Mouse (Mus musculus) kidney, adult 9 months (tissue): ENCODE measurements around the gene Lrch3.
"Not testable (repeated sequence)": the region's sequence is repeated elsewhere in the genome, so short reads cannot be mapped to it uniquely, and the experiment has no call there.

Source experiments
- DNase-seq: peaks from one replicate; pipeline ENCODE4 v3.0.0; 2022

The Lrch3 gene

DNA sequence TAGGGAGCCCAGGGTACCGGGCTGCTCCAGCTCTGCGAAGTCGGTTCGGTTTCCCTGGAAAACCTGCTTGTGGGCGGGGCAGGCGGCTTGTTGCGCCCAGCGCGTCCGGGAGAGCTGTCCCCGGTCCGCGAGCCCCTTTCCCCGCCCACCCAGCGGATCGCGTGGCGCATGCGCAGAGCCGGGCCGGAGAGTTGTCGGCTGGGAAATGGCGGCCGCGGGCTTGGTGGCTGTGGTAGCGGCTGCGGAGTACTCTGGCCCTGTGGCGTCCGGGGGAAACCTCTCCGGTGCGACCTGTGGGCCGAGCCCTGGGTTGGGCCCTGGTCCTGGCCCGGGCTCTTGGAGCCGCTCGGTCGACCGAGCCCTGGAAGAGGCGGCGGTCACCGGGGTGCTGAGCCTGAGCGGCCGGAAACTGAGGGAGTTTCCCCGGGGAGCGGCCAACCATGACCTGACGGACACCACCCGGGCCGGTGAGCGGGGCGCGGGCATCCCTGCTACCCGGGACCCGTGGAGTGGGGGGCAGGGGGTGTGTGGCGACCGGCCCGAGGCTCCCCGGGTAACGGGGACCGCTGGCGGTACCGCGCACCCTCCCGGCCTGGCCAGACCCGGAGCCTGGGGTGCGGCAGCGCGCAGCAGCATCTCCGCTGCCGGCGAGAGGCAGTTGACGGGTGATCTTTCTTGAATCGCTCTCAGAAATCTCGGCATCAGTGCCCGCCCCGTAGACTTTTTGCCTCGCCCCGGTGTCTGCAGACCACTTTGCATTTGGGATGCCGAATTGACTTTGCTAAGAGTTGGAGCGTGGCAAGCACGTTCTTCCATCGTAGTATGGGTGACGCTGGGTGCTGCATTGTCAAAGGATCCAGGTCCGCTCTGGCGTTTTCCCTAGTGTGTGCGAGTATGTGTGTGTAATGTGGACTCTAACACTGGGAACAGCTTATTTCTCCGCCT lies at the start of gene Lrch3:
Lrch3 (plus strand) TSS at position 164 of the 945 bp plus-strand sequence.
- DNase-seq, result peak; percentile 94

GRCm38 (mm10) chr16:32865401-32865800 lies 48.5 kb upstream of the Lrch3 start:
- peak; percentile 42 for DNase-seq

GRCm38 (mm10) chr16:32866713-32867112 lies 47.2 kb upstream of the Lrch3 start:
- DNase-seq, result no peak

GRCm38 (mm10) chr16:32867919-32868552 lies 45.9 kb upstream of the Lrch3 start:
- DNase-seq, result peak; percentile 95

DNA sequence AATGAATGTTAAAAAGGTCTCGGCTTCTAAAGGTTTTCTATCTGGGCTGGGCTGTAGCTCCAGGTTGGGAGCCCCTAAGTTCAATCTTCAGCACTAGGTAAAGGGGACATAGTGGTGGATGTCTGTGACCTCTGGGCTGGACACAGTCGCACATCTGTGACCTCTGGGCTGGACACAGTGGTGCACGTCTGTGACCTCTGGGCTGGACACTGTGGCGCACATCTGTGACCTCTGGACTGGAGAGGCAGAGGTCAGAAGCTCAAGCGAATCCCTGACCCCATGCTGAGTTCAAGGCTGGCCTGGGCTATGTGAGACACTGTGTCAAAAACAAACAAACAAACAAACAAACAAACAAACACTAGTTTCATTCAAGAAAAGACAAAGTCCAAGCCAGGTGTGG lies 43.7 kb upstream of the Lrch3 start:
- DNase-seq, result no peak

- peak; percentile 50 for DNase-seq
Measured at GRCm38 (mm10) chr16:32873366-32873765, 40.5 kb upstream of the Lrch3 start.

- not testable (repeated sequence) for DNase-seq
Measured at GRCm38 (mm10) chr16:32875281-32875680, 38.6 kb upstream of the Lrch3 start.

- DNase-seq, result peak; percentile 70
Measured at GRCm38 (mm10) chr16:32875847-32876246, 38.1 kb upstream of the Lrch3 start.

GRCm38 (mm10) chr16:32876831-32877230 lies 37.1 kb upstream of the Lrch3 start:
- no peak for DNase-seq

- peak; percentile 97 for DNase-seq
Measured at GRCm38 (mm10) chr16:32877343-32878156, 36.4 kb upstream of the Lrch3 start, which contains the start of the genes Fyttd1 and Rubcn. Gene Fyttd1 (plus strand): TSS chr16:32877500. Gene Rubcn (minus strand): TSS chr16:32877766.

DNA sequence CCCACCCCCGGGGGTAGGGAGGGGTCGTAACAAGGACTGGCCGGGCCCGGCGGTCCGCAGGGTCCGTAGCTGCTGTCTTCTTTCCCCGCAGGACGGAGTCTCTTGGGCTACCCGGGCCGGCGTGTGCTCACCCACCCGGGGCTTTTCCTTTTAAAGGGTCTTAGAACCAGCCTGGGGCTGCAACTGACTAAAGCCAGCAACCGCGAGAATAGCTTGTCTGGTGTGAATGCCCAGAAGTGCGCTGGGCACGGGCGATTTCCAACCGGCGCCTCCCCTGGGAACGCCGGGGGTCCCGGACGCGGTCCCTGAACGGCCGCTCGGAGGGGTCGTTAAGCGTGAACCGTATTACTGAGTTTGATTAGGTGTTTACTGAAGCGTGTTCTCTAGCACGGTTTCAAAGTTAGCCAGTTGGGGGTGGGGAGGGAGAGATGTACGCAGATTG lies 35.7 kb upstream of the Lrch3 start:
- no peak for DNase-seq

DNA sequence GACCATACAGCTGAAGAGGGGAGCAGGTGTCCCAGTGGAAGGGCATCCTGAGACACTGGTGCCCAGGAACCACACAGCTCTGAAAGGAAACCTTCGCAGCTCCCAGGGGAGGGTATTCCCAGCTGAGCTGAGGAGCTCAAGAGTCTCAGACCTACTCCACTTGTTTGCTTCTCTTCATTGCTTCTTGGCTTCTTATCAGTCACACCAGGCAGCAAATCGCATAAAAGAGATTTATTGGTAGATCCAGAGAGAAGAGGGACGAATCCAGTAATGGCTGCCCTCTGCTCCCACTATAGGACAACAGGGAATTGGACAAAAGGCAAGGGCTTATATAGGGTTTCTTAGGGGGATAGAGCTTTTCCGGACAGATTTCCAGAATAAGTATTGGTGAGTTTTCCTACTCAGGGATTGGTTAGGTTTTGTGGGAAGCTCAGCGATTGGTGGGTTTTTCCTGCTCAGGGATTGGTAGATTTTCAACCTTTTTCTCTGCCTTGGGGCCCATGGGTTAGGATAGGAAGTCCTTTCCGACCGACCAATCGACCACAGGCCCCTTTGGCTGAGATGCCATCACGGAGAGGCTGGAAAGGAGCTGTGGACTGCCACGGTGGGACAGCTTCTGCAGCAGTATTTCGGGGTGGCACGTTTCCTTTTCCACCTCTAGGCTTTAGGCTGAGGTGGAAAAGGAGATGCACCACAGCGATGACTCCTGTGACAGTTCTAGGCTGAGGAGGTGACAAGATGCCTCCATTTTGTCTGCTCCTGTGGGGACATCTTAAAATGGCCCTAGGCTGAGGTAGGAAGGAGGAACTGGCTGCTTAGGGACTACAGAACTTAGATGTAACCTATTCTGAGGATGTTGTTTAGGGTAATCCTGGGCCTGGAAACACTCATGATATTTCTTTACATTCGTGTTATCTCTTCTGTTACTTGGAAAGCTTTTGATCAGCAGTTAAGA lies 34.7 kb upstream of the Lrch3 start:
- DNase-seq, result no peak

GRCm38 (mm10) chr16:32881538-32881937 lies 32.4 kb upstream of the Lrch3 start:
- no peak for DNase-seq

- no peak for DNase-seq
Measured at GRCm38 (mm10) chr16:32887996-32888395, 25.9 kb upstream of the Lrch3 start.

DNA sequence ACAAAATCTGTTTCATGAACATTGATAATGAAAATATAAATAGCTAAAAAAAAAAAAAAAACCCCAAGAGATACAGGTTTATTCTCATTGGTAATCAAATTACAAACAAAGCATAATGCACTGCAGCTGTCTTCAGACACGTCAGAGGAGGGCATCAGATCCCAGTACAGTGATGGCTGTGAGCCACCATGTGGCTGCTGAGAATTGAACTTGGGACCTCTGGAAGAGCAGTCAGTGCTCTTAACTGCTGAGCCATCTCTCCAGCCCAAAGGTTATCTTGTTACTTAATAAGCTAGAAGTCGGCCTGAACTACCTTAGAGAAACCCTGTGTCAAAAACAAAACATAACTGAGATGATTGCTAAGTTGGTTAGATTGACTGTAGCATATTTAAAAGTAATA lies 24.0 kb upstream of the Lrch3 start:
- DNase-seq, result peak; percentile 64

DNA sequence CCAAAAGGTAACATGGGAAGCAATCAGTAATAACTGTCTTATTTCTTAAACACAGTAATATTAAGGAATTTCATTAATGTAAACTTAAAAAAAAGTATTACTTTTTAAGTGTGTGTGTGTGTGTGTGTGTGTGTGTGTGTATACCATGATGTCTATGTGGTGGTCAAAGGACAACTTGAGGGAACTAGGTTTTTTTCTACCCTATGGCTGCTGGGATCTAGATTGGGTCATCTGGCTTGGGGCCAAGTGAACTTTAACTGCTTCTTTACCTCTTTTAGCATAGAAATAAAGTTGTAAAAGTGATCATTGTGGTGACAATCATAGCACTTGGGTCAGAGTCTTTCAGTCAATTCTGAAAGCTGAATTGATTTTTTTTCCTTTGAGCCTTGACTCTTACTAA lies 17.8 kb upstream of the Lrch3 start:
- no peak for DNase-seq

DNA sequence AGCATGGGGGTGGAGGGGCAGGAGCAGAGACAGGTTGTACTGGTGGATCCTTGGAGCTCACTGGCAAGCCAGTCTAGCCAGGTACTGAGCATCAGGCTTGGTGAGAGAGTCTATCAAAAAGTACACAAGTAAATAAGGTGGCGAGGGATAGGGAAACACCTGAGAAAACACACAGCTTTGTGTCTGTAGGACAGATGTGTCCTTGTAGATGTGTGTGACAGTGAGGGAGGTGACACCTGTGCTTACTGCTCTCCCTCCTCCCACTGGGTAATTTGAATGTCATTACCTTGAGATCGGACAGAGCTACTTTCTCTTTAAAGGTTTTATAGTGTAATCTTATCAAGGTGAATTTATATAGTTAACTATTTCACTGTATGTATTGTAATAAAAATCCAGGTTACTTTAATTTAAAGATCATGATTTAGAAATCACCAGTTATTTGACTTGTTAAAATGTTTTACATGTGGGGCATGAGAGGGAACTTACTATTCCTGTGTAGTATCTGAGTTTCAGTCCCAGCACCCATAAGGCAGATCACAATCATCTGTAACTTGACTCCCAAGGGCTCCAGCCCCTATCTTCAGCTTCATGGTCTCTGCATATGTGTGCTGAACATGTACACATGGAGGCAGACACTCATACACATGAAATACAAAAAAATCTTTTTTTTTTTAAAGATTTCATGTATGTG lies 12.4 kb upstream of the Lrch3 start:
- DNase-seq, result no peak

- no peak for DNase-seq
Measured at GRCm38 (mm10) chr16:32902051-32902428, 11.9 kb upstream of the Lrch3 start.

DNA sequence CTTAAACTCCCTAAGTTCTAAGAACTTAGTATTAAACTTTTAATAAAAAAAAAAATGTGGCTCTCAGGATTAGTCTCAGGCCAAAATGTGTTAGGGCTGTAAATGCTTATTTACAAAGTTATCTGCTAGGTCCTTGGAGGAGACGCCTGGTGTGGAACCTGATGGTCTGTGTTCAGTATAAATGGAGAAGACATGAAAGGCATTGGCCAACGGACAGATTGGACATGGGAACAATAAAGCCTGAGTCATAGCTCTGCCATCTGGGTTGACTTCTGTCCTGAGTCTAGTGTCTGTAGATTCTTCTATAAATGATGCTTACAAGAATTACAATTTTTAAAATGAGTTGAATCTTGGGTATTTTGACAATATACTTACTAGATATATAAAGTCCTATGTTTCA lies 7.7 kb upstream of the Lrch3 start:
- DNase-seq, result no peak

DNA sequence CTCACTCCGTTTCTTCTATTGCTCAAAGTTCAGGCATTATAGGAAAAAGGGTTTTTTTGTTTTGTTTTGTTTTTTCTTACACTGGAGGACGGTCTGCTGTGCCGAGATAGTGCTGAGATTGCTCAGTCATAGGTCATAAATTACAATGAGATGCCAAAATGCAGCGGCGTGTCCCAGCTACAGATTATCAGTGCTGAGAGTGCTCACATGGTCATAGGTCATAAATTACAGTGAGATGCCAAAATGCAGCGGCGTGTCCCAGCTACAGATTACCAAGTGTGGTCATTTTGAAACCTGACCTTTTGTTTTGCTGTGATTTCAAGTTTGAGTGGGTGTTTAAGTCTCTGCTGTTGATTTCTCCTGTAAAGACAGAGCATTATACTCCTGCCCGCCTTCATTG lies 7.2 kb upstream of the Lrch3 start:
- DNase-seq, result peak; percentile 51

DNA sequence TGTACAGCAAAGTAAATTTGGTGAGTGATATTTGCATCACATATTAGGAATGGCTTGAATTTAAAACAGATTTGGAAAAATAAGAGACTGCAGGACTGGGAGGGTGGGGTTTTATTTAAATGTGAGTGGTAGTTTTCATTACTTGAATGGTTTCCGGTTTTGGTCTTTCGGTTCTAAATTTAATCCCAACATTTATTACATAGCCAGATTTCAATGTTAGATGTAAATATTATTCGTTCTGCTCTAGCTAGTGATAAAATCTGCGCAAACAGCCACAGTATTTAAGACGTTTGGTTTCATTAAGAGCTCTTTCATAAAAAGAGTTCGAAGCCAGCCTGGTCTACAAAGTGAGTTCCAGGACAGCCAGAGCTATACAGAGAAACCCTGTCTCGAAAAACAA lies 688 bp upstream of the Lrch3 start:
- DNase-seq, result no peak
